27 mouse cellular contexts compared by ENCODE assay signal in genomic region chr9:67914681-67915080, GRCm38 (mm10).
A peak's percentile ranks its signal among the peaks of the same experiment; 100 is the strongest.
DNase-seq lines count a peak whose midpoint lies in the region; ATAC-seq and TF ChIP-seq lines count a peak whose summit lies in the region.
"Had no signal": no experiment of that assay in that cellular context is flagged by ENCODE, and none has a peak within 500 bp of the region (broad histone marks: within the 10 kb centered on the region; RNA-seq: fewer than 3 reads in every experiment).

No protein-coding gene starts in this region.

- no peak overlapping the region for H3K4me3 ChIP-seq in midbrain, postnatal 0 days (ENCODE audit: low read depth, low read length)
- no peak overlapping the region for H3K4me3 ChIP-seq in midbrain, embryonic 15.5 days
- no peak overlapping the region for H3K4me3 ChIP-seq in stomach, postnatal 0 days (ENCODE audit: low read depth, low read length)
- H3K4me3 ChIP-seq: embryonic facial prominence, embryonic 10.5 days; embryonic facial prominence, embryonic 13.5 days; erythroblast, embryonic 14.5 days; forebrain, embryonic 13.5 days; hindbrain, embryonic 10.5 days had no signal

- 91% methylated on average over 7 of the region's 7 CpGs for WGBS in midbrain, postnatal 0 days
- 90% methylated on average over 7 of the region's 7 CpGs for WGBS in midbrain, embryonic 15.5 days
- WGBS in stomach, postnatal 0 days, result 83% methylated on average over 7 of the region's 7 CpGs

- ATAC-seq in midbrain, postnatal 0 days (ENCODE audit: low FRiP score), result no peak
- no peak for ATAC-seq in midbrain, embryonic 15.5 days (replicated peaks)
- no peak for ATAC-seq in stomach, postnatal 0 days (ENCODE audit: low FRiP score, low TSS enrichment)
- ATAC-seq: CD4-positive, CD25-positive, alpha-beta regulatory T cell, adult 4 months; forebrain, embryonic 13.5 days; forebrain, embryonic 16.5 days; intestine, postnatal 0 days had no signal

- no peaks in the 10 kb centered on the region for H3K4me1 ChIP-seq in midbrain, postnatal 0 days (ENCODE audit: insufficient read depth, low read length)
- H3K4me1 ChIP-seq in midbrain, embryonic 15.5 days, result no peaks in the 10 kb centered on the region
- no peaks in the 10 kb centered on the region for H3K4me1 ChIP-seq in stomach, postnatal 0 days (replicated peaks; ENCODE audit: control insufficient read depth, insufficient read depth)
- H3K4me1 ChIP-seq: embryonic facial prominence, embryonic 10.5 days; hindbrain, embryonic 10.5 days had no signal

- H3K4me2 ChIP-seq in midbrain, postnatal 0 days (ENCODE audit: low read depth, low read length, poor library complexity, severe bottlenecking), result no peak overlapping the region
- H3K4me2 ChIP-seq in midbrain, embryonic 15.5 days, result no peak overlapping the region
- H3K4me2 ChIP-seq in stomach, postnatal 0 days (replicated peaks; ENCODE audit: low read depth), result no peak overlapping the region
- H3K4me2 ChIP-seq: embryonic facial prominence, embryonic 13.5 days; forebrain, embryonic 13.5 days; heart, embryonic 11.5 days; hindbrain, embryonic 14.5 days had no signal

- H3K27ac ChIP-seq in midbrain, postnatal 0 days (ENCODE audit: low read depth, low read length), result no peak overlapping the region
- no peak overlapping the region for H3K27ac ChIP-seq in midbrain, embryonic 15.5 days
- no peak overlapping the region for H3K27ac ChIP-seq in stomach, postnatal 0 days (replicated peaks)
- H3K27ac ChIP-seq: embryonic facial prominence, embryonic 10.5 days; embryonic facial prominence, embryonic 13.5 days; forebrain, embryonic 13.5 days; hindbrain, embryonic 10.5 days; hindbrain, embryonic 14.5 days had no signal

- TF ChIP-seq CTCF in midbrain, postnatal 0 days (IDR thresholded peaks at IDR 0.05), result peak; percentile 19; the same call in 1 of the 2 replicates
- TF ChIP-seq CTCF in stomach, postnatal 0 days (IDR thresholded peaks at IDR 0.05; ENCODE audit: low read depth), result peak; percentile 10; the same call in 1 of the 2 replicates

- DNase-seq in adrenal gland, adult 2 months, result peak; percentile 53
- no peak for DNase-seq in adrenal gland, adult 18-20 months (ENCODE audit: low spot score in 2 of 2)
- DNase-seq in midbrain, postnatal 0 days (ENCODE audit: low spot score), result no peak
- peak; percentile 48 for DNase-seq in adrenal gland, postnatal 14 days
- DNase-seq in stomach, postnatal 0 days (ENCODE audit: low spot score), result no peak
- no peak for DNase-seq in layer of hippocampus, postnatal 25 days (ENCODE audit: extremely low spot score in 1 of 2, low spot score in 1 of 2)
- DNase-seq in ovary, postnatal 14 days (ENCODE audit: low spot score), result no peak
- DNase-seq: cerebellum, adult 11 months; cerebellum, adult 2 months; cerebellum, adult 9-11 months; cerebellum, postnatal 25 days; embryo, embryonic 11 days; gastrocnemius, postnatal 10 days; gastrocnemius, postnatal 36 days; heart, postnatal 36 days; kidney, adult 2 months had no signal

- H3K27me3 ChIP-seq in midbrain, postnatal 0 days (ENCODE audit: insufficient read depth, low read length), result no peaks in the 10 kb centered on the region
- H3K27me3 ChIP-seq in midbrain, embryonic 15.5 days (replicated peaks), result no peaks in the 10 kb centered on the region
- H3K27me3 ChIP-seq in stomach, postnatal 0 days (ENCODE audit: control insufficient read depth, insufficient read depth, low read length), result no peaks in the 10 kb centered on the region
- H3K27me3 ChIP-seq: embryonic facial prominence, embryonic 13.5 days; forebrain, embryonic 13.5 days had no signal

- no peak overlapping the region for H3K9ac ChIP-seq in midbrain, postnatal 0 days (replicated peaks; ENCODE audit: low read length, poor library complexity, severe bottlenecking)
- no peak overlapping the region for H3K9ac ChIP-seq in midbrain, embryonic 15.5 days
- H3K9ac ChIP-seq in stomach, postnatal 0 days (ENCODE audit: low read length), result no peak overlapping the region
- H3K9ac ChIP-seq: embryonic facial prominence, embryonic 13.5 days; forebrain, embryonic 13.5 days; hindbrain, embryonic 14.5 days had no signal

- H3K36me3 ChIP-seq in midbrain, postnatal 0 days (ENCODE audit: insufficient read depth, low read length), result peaks cover 45% of the 10 kb centered on the region
- peaks cover 29% of the 10 kb centered on the region for H3K36me3 ChIP-seq in midbrain, embryonic 15.5 days (replicated peaks)
- H3K36me3 ChIP-seq in stomach, postnatal 0 days (ENCODE audit: control insufficient read depth, insufficient read depth, low read length), result peaks cover 13% of the 10 kb centered on the region; the same call in 1 of the 2 replicates

- H3K9me3 ChIP-seq in midbrain, postnatal 0 days (ENCODE audit: low read length), result no peaks in the 10 kb centered on the region
- no peaks in the 10 kb centered on the region for H3K9me3 ChIP-seq in midbrain, embryonic 15.5 days
- no peaks in the 10 kb centered on the region for H3K9me3 ChIP-seq in stomach, postnatal 0 days (ENCODE audit: control insufficient read depth, low read length)
- H3K9me3 ChIP-seq: embryonic facial prominence, embryonic 10.5 days; embryonic facial prominence, embryonic 13.5 days; forebrain, embryonic 13.5 days; hindbrain, embryonic 10.5 days had no signal

- no peak for TF ChIP-seq EP300 in stomach, postnatal 0 days (optimal IDR thresholded peaks at IDR 0.05)

Comparison
In these comparisons a context has a peak if more than half of its experiments do, and no peak if none do; other contexts are left out.
1. DNase-seq: peak in adrenal gland, adult 2 months (single experiment) and adrenal gland, postnatal 14 days (single experiment); none in adrenal gland, adult 18-20 months (0 of 2), midbrain, postnatal 0 days (single experiment), stomach, postnatal 0 days (single experiment), layer of hippocampus, postnatal 25 days (0 of 2) and ovary, postnatal 14 days (single experiment).